Mouse (Mus musculus) spleen, postnatal 14 days (tissue): ENCODE results near the gene Gm5089.

ENCODE experiments used
- DNase-seq, 2 experiments: peaks; one replicate each; pipeline ENCODE4 v3.0.0; 2021 to 2022; ENCODE audit warnings: low spot score in 2 of 2

The Gm5089 gene

GRCm38 (mm10) chr14:122426529-122427203, 24.2 kb downstream of the Gm5089 start:
- DNase-seq, result no peak

GRCm38 (mm10) chr14:122424441-122424840, 26.5 kb downstream of the Gm5089 start:
- no peak for DNase-seq

- DNase-seq, result no peak
These were observed 34.6 kb downstream of the Gm5089 start for GRCm38 (mm10) chr14:122416166-122416771.

- DNase-seq, result no peak
These were observed 36.1 kb downstream of the Gm5089 start for GRCm38 (mm10) chr14:122414786-122415185.

GRCm38 (mm10) chr14:122413542-122413928, 37.4 kb downstream of the Gm5089 start:
- no peak for DNase-seq

DNA sequence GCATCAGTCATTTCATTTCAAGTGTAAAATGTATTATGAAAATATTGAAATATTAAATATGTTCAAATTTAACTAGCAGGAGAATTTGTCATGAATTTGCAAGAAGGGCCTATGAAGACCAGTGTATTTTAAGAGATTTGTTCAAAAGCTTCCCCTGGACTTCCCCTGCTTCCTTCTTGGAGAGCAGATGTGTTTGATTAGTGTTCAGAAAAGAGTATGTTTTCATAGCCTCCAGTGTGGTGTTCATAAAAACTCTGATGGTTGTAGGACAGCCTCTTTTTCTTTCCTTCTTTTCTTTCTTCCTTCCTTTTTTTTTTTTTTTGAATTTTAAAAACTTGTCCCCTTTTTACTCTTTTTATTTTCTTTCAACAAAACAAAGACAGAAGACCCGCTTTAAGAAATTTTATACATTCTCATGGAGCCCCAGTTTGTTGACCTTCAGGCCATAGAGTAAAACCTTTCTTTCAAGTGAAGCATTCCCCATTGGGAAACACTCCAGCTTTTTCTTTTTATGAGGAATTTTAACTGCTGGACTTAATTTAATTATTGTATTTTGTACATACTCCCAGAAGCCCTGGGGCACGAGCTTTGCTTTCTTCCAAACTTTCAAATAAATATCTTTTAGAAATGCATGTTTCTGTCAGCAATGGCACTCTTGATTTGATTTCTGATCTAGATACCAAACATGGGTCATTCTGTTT, 37.9 kb downstream of the Gm5089 start:
- no peak for DNase-seq

DNA sequence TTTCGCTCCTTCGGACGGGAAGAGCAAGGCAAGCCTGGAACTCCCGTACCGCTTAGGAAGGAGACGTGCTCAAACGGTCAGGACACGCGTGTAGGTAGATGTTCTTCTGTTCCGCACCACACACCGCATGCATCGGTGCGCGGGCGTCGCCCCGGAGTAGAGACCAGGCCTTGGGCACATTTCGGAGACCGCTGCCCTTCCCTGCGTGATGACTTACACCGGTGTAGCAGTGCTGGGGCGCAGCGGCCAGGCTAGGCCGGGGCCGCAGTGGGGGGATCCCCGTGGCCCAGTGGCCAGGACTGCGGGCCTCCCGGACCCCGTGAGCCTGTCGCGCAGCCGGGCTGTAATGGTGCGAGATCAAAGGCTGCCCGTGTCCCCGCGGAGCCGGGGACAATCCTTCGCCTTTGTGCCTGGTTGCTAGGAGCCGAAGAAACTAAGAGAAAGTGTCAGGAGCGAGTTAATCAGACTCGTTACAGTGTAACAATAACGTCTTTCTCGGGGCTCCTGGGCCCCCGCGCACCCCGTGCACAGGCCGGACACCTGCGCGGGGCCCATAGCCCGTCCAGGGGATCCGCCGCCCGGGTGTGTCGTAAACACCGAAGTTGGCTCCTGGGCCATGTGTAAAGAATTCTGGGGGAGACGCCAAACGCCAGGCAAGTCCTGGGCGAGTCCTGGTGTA, 44.2 kb downstream of the Gm5089 start:
- DNase-seq, result no peak

- DNase-seq, result no peak
These were observed 44.9 kb downstream of the Gm5089 start for GRCm38 (mm10) chr14:122405897-122406540.

GRCm38 (mm10) chr14:122405236-122405635, 45.7 kb downstream of the Gm5089 start:
- DNase-seq, result no peak

DNA sequence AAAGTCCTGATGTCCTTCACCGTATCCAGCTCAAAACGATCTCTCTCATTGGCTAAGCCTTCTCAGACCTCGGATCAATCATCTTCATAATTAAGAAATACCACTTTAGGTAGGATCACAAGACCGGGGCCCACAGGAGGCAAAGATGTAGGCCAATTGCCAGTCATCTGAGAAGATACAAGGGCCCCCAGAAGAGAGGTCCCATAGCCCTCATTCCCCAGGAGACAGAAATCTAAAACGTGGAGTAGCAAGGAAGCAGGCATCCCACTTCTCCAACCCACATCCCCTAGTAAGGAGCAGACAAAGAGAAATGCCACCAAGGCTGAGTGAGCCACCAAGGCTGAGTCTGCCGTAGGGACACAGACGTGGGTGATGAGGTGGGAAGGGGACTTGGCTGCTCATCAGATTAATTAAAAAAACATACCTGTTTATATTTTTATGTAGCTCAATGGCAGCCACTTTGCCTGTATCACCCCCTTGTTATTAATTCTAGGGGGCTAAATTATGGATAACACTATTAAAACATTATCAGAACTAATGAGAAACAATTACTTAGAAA, 46.2 kb downstream of the Gm5089 start:
- no peak for DNase-seq

DNA sequence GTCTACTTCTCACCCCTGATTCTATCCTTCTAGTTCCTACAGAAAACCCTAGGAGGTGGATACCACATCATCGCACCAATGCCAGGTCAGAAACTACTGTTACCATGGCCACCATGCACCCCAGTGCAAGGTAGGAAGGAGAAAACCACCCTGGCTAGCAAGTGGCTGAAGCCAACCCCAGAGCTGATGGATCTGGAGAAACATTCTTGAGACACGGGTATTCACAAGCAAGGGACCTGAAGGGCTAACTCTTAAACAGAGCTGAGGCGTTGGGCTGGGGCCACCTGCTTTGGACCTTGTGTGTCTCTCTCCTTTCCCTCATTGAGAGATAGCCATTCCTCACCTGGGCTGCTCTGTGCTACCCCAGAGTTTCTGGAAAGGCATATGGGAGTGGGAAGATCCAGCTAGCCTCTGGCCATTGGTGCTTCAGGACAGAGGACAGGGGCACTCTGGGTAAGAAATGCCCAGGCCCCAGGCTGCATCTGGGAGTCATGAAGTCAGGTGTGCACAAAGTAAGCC, 47.4 kb downstream of the Gm5089 start:
- DNase-seq, result no peak

GRCm38 (mm10) chr14:122402716-122403258, 48.1 kb downstream of the Gm5089 start:
- no peak for DNase-seq

DNA sequence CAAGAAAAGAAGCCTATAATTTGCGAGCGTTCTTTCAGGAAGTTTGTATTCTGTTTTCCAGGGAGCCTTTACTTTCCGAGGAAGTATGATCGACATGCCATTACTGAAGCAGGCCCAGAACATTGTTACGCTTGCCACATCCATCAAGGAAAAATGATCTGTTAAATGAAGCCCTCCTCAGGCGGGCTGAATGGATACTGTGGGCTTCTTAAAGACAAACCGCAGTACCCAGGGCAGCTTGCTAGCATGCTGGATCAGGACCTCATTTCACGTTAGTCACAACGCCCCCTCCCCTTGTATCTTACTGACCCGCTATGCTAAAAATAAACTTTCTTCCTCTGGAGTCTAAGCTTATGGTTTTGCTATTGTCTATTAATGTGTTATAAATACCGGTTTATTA, 49.0 kb downstream of the Gm5089 start:
- DNase-seq, result no peak

GRCm38 (mm10) chr14:122399906-122400305, 51.0 kb downstream of the Gm5089 start:
- no peak for DNase-seq

DNA sequence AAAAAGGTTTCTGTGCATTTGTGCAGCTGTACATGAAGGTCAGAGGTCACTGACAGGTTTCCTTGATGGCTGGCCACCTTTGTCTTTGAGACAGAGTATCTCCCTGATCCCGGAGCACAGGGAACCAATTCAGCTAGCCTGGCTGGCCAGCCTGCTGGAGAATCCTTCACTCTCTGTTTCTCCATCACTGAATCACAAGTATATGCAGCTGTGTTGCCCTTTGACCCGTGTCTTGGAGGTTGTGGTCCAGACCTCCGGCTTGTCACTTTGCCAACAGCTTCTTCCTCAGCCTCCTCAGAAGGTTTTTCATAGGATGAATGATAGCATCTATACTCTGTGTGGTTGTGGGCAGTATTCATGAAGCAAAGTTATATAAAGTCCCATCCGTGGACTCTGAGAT, 52.2 kb downstream of the Gm5089 start:
- DNase-seq, result no peak

GRCm38 (mm10) chr14:122393119-122393518, 57.8 kb downstream of the Gm5089 start:
- DNase-seq, result no peak

DNA sequence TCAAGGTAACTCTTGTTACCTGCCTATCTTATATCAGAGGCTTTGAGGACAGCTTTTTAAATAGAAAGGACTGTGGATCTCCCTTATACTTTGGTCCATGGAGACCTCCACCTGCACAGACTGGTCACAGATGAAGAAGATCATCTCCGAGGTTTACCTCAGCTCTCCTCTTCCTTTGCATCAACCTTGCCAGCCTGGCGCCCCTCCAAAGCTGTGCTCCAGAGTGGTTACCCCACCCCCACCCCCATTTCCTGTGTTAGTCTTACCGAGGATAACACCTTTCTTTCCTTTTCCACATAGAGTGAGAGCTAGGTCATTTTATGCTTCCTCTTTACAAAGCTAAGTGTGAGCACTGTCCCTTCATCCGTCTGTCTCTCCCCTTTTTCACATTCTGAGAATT, 60.0 kb downstream of the Gm5089 start:
- DNase-seq, result no peak

DNA sequence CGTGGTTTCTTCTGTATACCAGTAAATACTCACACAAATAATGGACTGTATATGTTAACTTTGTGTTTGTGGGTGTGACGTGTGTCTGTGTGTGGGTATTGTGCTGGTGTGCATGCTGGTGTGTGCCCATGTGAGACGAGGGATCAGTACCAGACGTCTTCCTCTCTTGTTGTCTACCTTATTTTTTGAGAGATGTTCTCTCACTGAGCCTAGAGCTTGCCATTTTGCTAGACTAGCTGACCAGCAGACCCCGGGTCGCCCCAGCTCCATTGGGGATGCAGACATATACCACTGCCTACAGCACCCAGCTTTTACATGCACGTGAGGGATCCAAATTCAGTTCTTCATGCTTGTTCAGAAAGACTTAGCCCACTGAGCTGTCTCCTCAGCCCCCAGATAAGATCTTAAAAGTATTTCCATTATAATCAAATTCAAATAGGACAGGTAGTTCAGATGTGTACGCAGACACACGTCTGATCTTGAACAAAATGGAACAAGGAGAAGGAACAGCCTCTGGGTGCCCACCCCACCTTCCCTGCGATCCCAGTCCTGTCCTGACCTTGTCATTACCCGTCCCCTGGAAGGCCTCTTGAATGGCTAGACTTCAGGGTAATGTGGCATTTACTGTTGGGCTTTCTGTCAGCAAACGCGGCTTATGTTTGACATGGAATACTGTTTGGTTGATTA, 61.1 kb downstream of the Gm5089 start:
- DNase-seq, result no peak

DNA sequence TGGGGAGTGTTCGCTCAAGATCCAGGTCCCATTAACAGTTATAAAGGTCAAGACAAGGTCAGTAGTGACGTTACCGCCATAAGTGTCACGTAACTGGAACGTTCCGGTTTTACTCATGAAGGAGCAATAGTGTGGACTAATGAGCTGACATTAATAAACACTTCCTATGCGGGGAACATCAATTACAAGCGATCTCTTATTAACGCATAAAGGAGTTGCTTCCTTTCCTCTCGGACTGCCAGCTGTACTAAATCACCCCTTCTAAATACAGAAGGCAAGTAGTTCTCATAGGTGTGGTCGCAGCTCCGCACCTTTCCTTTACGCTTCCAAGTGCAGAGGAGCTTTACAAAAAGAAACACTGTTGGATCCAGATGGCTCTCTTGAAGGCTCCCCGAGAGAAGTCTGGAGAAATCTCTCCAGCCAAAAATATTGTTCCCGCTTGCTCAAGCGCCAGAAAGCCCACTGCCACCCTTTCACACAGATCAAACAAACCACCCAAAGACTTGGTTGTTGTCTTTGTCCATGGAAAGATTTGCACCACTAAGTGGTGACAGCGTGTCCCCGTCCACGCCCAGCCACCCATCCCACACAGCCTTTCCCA, 62.4 kb downstream of the Gm5089 start:
- DNase-seq, result no peak

DNA sequence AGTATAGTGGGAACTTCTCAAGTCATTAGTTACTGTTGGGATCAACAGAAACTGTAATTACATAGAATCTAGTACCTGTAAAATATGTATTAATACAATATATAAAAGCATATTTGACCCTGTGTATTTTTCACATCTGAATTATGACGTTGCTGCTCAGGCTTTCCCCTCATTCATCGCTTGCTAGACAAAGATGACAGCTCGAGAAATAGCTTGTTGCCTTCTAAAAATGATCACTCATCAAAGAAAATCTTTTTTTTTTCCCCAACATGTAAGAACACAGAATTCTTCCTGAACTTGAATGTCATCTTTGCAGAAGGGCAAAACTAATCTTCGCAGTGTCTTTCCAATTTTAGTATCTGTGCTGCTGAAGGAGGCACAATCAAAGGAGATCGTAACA, 63.1 kb downstream of the Gm5089 start:
- no peak for DNase-seq
